ENCODE assay signal across 22 mouse cellular contexts in genomic region chr7:68323051-68323450, GRCm38 (mm10). TPM values are rescaled to one million over a fixed set of nuclear protein-coding genes. Genes with fewer than 3 reads are reported as not detected.
DNase-seq lines count a peak whose midpoint lies in the region; ATAC-seq and TF ChIP-seq lines count a peak whose summit lies in the region.
"Had no signal": no experiment of that assay in that cellular context is flagged by ENCODE, and none has a peak within 500 bp of the region (broad histone marks: within the 10 kb centered on the region; RNA-seq: fewer than 3 reads in every experiment).

No protein-coding gene starts in this region.

- no peak for TF ChIP-seq POLR2A in thymus, adult 2 months (IDR thresholded peaks at IDR 0.05; ENCODE audit: control insufficient read depth, extremely low read depth, insufficient read depth, low read length, poor library complexity)

- no peak overlapping the region for H3K4me3 ChIP-seq in thymus, adult 2 months (ENCODE audit: control insufficient read depth, insufficient read depth, low read length)
- H3K4me3 ChIP-seq: embryonic facial prominence, embryonic 12.5 days; forebrain, embryonic 15.5 days; heart, embryonic 15.5 days; hindbrain, embryonic 12.5 days; limb, embryonic 13.5 days; midbrain, embryonic 12.5 days; myocyte had no signal

- H3K36me3 ChIP-seq in thymus, adult 2 months (ENCODE audit: control insufficient read depth, insufficient read depth, low read length), result peaks cover 6% of the 10 kb centered on the region
- H3K36me3 ChIP-seq: embryonic facial prominence, embryonic 12.5 days; forebrain, embryonic 15.5 days; G1E; heart, embryonic 15.5 days; hindbrain, embryonic 12.5 days; limb, embryonic 13.5 days; midbrain, embryonic 12.5 days had no signal

- peak; percentile 82 for ATAC-seq in inflammation-experienced regulatory T-cells, adult 6 months
- ATAC-seq: forebrain, embryonic 15.5 days had no signal

- TF ChIP-seq CTCF in thymus, adult 2 months (IDR thresholded peaks at IDR 0.05; ENCODE audit: borderline replicate concordance, control insufficient read depth, extremely low read depth, insufficient read depth, low read length, poor library complexity), result no peak

- H3K27ac ChIP-seq in thymus, adult 2 months (ENCODE audit: control insufficient read depth, insufficient read depth, low read length), result peak overlapping the region; percentile 14; the same call in 1 of the 2 replicates
- H3K27ac ChIP-seq: embryonic facial prominence, embryonic 12.5 days; forebrain, embryonic 15.5 days; heart, embryonic 15.5 days; hindbrain, embryonic 12.5 days; kidney, postnatal 0 days; limb, embryonic 13.5 days; liver, embryonic 14.5 days; midbrain, embryonic 12.5 days had no signal

- H3K4me1 ChIP-seq in thymus, adult 2 months (replicated peaks; ENCODE audit: control insufficient read depth, insufficient read depth, low read length), result peaks cover 25% of the 10 kb centered on the region
- H3K4me1 ChIP-seq: hindbrain, embryonic 12.5 days; midbrain, embryonic 12.5 days had no signal

- DNase-seq in lung, postnatal 25 days (ENCODE audit: low spot score), result peak; percentile 34
- DNase-seq in lung, postnatal 10 days, result no peak
- peak; percentile 54 for DNase-seq in thymus, adult 2 months
- DNase-seq in cerebellum, adult 8-10 months, result no peak
- DNase-seq in layer of hippocampus, adult 9-11 months, result no peak
- DNase-seq in MN1 (ENCODE audit: low spot score), result no peak
- DNase-seq: adrenal gland, adult 8-10 months; B cell, adult 2 months; heart, adult 11 months; kidney, adult 11 months had no signal

- H3K27me3 ChIP-seq in thymus, adult 2 months (ENCODE audit: control insufficient read depth, insufficient read depth, low read length), result no peaks in the 10 kb centered on the region
- H3K27me3 ChIP-seq: embryonic facial prominence, embryonic 12.5 days; forebrain, embryonic 15.5 days; heart, embryonic 15.5 days; hindbrain, embryonic 12.5 days; limb, embryonic 13.5 days; midbrain, embryonic 12.5 days had no signal

- WGBS in thymus, adult 2 months, result 9% methylated on average over 6 of the region's 6 CpGs

RNA-seq across cellular contexts. Expression of gene Fam169b, which starts 49.4 kb away (rescaled TPM):
- 100 to 1,000 TPM in 2 of 3 experiments, 10 to 100 TPM in 1; 45.3 to 127 (median 108) TPM for polyA plus RNA-seq in inflammation-experienced regulatory T-cells, adult 6 months (2017; shearing (Covaris generic))
- polyA plus RNA-seq in thymus, adult 2 months (2012; rRNA removed), result 111 and 114 TPM in 2 replicates
- polyA plus RNA-seq: forebrain, embryonic 15.5 days; G1E had no signal

RNA-seq across cellular contexts. Expression of gene Pgpep1l, which starts 59.0 kb away (rescaled TPM):
- polyA plus RNA-seq in inflammation-experienced regulatory T-cells, adult 6 months (2017; shearing (Covaris generic)), result 1 to 10 TPM in 2 of 3 experiments, under 1 TPM in 1; 0.98 to 6.9 (median 4.2) TPM
- 0.98 and 1.5 TPM in 2 replicates for polyA plus RNA-seq in thymus, adult 2 months (2012; rRNA removed)
- polyA plus RNA-seq: embryonic facial prominence, embryonic 12.5 days; forebrain, embryonic 15.5 days; hindbrain, embryonic 12.5 days; limb, embryonic 13.5 days; liver, embryonic 14.5 days; midbrain, embryonic 12.5 days; stomach, embryonic 14.5 days had no signal

Comparison
In these comparisons a context has a peak if more than half of its experiments do, and no peak if none do; other contexts are left out.
1. DNase-seq: peak in lung, postnatal 25 days (single experiment) and thymus, adult 2 months (single experiment); none in lung, postnatal 10 days (single experiment), cerebellum, adult 8-10 months (single experiment), layer of hippocampus, adult 9-11 months (single experiment) and MN1 (single experiment).